Mouse (Mus musculus): ENCODE results near the gene Atic.

The Atic gene

GRCm38 (mm10) chr1:71556688-71557612 is at the start of gene Atic:
TSS of gene Atic (plus strand) at chr1:71557150.
- under 1% methylated on average over 54 of the region's 55 CpGs for WGBS

GRCm38 (mm10) chr1:71507251-71507650 is 49.7 kb upstream of the Atic start:
- WGBS, result 53% methylated on average over 9 of the region's 9 CpGs

DNA sequence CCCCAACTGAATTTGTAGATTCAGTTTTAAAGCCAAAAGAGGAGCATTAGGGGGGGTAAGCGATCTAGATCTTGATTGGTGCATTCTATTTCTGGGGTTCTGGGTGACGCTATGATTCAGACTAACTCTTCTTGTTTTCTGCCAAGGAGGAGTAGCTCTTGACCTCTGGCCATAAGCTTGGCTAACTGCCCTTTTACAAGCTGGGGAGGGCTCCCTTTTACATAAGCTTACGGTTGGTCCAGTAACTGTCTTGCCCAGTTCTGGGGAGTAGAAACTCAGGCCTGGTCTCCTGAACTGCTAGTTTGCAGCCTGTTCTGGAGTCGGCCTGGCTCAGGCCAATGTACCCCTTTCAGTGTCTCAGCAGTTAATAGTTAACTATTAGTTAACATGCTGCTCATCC is 41.9 kb upstream of the Atic start:
- 91% methylated on average over 4 of the region's 4 CpGs for WGBS

GRCm38 (mm10) chr1:71528808-71529648 is 27.9 kb upstream of the Atic start:
- WGBS, result 70% methylated on average over 18 of the region's 18 CpGs

- 71% methylated on average over 2 of the region's 2 CpGs for WGBS
Measured at GRCm38 (mm10) chr1:71530779-71531178, 26.2 kb upstream of the Atic start.

GRCm38 (mm10) chr1:71531653-71532052 is 25.3 kb upstream of the Atic start:
- 42% methylated on average over 7 of the region's 7 CpGs for WGBS

DNA sequence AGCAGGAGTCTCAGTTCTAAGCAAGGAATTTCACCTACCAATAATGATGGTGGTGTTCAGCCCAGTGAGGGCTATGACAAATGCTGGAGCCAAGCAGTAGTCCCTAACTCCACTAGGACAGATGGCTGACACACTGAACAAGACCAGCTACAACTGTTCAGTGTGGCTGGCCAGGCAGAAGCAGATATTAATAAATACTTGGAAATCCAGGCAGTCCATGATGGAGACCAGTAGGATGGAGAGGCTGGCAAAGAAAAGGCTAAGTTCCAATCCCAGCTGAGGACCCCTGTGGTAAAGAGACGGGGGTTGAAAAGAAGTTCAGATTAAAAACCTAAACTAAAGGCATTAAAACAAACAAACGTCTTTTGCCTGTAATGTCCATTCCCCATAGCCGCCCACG is 17.3 kb upstream of the Atic start:
- WGBS, result 85% methylated on average over 4 of the region's 4 CpGs

DNA sequence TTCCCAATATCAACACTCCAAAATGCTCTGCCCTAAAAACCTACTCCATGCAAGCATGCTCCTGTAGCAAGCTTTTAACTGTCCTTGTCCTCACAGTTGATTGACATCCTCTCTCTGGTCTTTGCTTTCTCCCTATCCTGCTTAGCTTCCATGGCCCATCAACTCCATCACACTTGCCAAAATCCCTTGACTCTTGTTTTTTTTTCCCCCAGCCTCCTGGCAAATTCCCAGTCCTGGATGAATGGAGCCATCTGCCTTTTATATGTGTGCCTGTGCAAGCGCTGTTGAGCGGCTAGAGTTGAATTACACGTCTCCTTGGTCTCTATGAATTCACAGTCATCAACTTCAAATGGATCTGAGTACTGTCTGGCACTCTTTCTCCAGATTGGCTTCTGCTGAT is 16.5 kb upstream of the Atic start:
- 62% methylated on average over 3 of the region's 3 CpGs for WGBS

GRCm38 (mm10) chr1:71550626-71551195 is 6.2 kb upstream of the Atic start:
- 88% methylated on average over 10 of the region's 10 CpGs for WGBS

DNA sequence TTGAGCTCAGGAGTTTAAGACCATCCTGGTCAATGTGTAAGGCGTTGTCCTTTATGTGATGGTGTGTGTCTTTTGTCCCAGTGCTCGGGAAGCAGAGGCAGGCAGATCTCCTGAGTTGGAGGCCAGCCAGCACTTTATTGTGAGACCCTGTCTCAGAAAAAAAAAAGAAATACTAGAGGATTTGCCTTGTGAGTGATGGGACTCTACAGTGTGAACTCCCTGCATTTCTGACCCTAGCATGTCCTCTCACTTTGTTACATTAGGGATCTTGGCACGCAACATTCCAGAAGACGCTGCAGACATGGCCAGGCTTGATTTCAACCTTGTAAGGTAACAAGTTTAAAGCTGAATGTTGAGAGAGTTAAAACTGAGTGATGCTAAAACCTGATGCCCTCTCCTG is 3.7 kb downstream of the Atic start:
- WGBS, result 97% methylated on average over 4 of the region's 4 CpGs

DNA sequence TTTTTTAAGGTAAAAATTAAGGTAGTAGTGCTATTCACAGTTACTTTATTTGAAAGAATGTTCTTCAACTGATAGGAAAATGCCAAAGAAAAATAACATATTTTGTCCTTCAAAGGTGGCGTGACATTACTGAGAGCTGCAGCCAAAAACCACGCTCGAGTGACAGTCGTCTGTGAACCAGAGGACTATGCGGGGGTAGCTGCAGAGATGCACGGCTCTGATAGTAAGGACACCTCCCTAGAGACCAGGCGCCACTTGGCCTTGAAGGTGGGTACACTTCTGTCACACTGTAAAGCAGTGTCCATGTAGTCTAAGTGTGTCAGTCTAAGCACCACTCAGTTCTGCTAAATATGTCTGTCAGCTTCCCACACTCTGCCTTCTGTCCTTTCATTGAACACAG is 7.3 kb downstream of the Atic start:
- WGBS, result 93% methylated on average over 7 of the region's 7 CpGs

GRCm38 (mm10) chr1:71567884-71568605 is 11.1 kb downstream of the Atic start:
- 77% methylated on average over 16 of the region's 16 CpGs for WGBS

GRCm38 (mm10) chr1:71570116-71570515 is 13.2 kb downstream of the Atic start:
- whole genome bisulfite sequencing, result 96% methylated on average over 4 of the region's 4 CpGs

DNA sequence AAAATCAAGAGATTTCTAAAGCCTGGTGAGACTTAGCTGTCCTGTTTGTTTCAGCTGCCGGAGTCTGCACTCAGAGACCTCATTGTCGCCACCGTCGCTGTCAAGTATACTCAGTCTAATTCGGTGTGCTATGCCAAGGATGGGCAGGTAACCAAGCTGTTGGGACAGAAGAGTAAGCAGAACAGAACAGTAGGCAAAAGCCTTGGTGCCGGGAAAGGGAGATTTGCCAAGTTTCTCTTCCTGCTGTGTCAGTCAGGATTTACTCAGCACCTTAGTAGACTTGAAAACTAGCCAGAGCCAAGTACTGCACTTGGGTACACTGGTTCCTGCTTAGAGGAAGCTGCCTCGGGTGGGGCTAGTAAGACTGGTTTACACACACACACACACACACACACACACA is 19.0 kb downstream of the Atic start:
- 70% methylated on average over 7 of the region's 7 CpGs for WGBS

- WGBS, result 90% methylated on average over 6 of the region's 6 CpGs
Measured at GRCm38 (mm10) chr1:71576837-71577236, 19.9 kb downstream of the Atic start.

DNA sequence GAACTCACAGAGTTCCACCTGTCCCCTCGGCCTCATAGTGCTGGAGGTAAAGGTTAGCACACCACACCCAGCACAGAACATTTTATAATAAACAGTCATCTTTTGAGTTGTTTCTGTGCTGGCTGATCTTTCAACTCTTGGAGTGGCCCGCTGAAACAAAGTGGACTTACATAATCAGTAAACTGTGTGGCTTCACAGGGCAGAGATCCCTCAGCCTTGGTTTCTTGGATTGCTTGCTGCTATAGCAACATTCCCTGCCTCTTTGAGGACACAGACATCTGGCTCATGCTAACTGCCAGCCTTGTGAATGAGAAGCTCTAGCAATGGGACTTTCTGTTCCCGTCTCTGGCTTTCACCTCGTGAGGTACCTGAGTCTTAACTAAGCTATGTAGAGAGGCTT is 22.6 kb downstream of the Atic start:
- 73% methylated on average over 4 of the region's 4 CpGs for WGBS

- 86% methylated on average over 12 of the region's 12 CpGs for WGBS
Measured at GRCm38 (mm10) chr1:71580408-71580807, 23.5 kb downstream of the Atic start.

GRCm38 (mm10) chr1:71583302-71583701 is 26.4 kb downstream of the Atic start:
- 96% methylated on average over 8 of the region's 8 CpGs for WGBS

- WGBS, result 96% methylated on average over 7 of the region's 7 CpGs
Measured at GRCm38 (mm10) chr1:71583900-71584299, 26.9 kb downstream of the Atic start.

- 89% methylated on average over 7 of the region's 7 CpGs for WGBS
Measured at GRCm38 (mm10) chr1:71586658-71587057, 29.7 kb downstream of the Atic start.

- WGBS, result 97% methylated on average over 11 of the region's 11 CpGs
Measured at GRCm38 (mm10) chr1:71590038-71590437, 33.1 kb downstream of the Atic start.

- 95% methylated on average over 9 of the region's 9 CpGs for WGBS
Measured at GRCm38 (mm10) chr1:71593184-71593583, 36.2 kb downstream of the Atic start.

All from cerebral cortex, adult 2 months (tissue).